Mouse (Mus musculus): ENCODE data around the gene Gm39566.
"Not testable (repeated sequence)": the region's sequence is repeated elsewhere in the genome, so short reads cannot be mapped to it uniquely, and the experiment has no call there.

Gene Gm39566

DNA sequence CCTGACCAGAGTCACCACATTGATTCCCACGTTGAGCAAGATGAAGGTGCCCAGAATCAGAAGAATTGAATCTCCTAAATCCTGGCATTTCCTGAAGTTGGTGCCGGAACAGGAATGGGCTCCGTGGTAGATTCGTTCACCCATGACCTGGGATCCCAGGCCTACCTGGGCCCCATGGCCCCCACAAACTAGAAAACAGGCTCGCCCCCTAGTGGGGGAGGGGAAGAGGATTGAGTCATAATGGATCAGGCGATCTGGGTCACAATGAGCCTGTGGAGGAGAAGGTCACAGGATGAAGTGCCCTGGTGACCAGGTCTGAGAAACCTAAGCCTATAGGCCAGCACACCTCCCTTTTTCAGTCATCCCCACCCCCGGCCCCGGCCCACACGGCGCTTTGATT is at the start of gene Gm39566:
Gene Gm39566 (minus strand): TSS at position 144 of the 400 bp plus-strand sequence.
- DNase-seq (ENCODE audit: low spot score in 2 of 2) = no peak

DNA sequence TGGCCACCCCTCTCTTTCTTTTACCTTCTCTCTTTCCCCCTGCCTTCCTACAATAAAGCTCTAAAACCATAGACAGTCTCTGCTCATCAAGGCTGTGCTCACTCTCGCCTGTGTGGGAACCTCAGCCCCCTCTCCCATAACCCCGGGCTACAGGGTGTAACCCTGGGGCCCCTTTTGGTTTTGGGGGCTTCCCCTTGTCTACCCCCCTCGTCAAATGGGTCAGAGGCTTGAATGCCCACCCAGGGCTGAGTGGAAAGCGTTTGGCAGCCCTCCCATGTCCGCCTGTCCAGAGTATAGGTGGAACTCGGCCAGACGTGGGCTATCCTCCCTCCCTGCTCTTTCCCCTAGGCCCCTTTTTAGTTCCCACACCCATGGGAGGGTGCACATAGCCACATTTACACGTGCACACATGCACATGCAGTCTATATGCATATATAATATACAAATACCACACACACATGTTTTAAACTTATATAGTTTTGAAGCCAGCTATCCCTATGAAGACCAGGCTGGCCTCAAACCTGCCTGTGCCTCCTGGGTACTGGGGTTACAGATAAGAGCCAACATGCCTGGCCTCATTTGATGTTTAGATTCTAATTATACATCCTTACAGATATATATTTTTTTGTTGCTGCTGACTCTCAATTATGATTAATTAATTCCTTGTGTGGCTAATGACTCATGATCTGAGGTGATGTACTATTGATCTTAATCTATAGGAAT is 49.2 kb upstream of the Gm39566 start:
- no peak for DNase-seq (ENCODE audit: low spot score in 2 of 2)

DNA sequence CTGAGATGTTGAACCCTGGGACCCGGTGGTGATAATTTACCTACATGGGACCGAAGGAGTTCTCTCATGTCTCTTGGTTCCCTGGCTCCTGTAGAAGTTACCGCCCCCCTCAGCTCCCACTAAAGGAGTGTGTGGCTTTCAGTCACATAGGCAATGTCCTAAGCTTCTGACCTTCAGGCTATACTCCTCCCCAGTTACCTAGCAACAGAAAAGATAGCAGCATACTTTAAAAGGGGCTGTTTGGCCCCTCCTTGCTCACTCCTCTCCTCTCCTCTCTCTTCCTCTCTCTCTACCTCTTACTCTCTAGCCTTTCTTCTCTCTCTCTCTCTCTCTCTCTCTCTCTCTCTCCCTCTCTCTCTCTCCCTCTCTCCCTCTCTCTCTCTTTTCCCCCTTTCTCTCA is 48.6 kb upstream of the Gm39566 start:
- DNase-seq (ENCODE audit: low spot score in 2 of 2) = not testable (repeated sequence)

DNA sequence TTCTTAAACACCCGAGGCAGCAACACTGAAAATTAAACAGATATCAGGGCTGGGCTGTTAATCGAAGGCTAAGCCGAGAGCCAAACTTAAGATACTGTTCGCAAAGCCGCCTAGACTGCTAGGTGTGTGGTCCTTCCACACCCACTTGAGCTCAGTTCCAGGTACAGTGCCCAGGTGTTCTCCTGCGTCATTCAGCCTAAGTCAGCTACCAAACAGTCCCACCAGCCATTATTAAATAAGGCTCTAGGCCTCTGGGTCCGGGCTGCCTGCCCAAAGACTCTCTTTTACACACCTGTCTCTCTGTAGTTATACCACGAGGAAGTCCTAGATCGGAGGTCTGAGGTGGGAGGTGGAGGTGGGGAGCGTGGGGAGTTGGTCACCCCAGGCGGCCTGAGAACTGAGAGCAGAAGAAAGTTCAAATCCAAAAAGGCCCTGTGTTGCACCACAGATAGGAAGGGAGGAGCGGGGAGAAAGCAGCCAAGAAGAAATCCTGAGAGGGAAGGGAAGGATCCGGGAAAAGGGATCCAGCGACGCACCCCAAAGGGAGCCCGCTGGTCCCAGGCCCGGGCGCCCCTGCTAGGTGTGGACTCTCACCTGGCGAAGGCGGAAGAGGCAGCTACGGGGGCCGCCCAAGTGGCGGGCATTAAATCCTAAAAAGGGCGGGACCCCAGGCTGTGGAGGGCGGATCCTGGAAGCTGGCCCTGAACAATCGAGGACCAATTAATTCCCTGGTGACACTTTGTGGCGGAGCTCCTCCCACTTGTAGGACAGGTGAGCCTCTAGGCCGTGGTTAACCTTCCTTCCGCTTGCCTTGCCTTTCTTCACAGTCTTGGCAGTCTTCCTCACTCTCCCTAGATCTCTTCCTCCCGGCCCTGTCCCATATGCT is 43.3 kb upstream of the Gm39566 start, which contains the start of gene Tnk1:
Gene Tnk1 (minus strand): TSS at position 618 of the 886 bp plus-strand sequence.
- DNase-seq (ENCODE audit: low spot score in 2 of 2) = no peak

DNA sequence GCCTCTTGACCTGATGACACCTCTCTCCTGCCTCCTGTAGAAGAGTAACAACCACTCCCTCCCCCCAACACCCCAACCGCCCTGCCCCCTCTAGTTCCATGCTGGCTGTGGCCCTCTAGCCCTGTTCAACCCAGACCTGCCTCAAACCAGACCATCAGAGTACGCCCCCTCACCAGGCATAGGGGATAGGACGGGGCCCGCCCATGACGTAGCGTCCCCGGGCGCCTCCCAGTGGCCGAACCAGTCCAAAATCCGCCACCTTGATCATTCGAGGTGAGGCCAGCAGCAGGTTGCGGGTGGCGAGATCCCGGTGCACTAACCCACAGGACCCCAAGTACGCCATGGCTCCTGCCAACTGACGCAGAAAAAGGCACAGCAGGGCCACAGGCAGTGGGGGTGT is 40.2 kb upstream of the Gm39566 start:
- DNase-seq (ENCODE audit: low spot score in 2 of 2) = no peak

DNA sequence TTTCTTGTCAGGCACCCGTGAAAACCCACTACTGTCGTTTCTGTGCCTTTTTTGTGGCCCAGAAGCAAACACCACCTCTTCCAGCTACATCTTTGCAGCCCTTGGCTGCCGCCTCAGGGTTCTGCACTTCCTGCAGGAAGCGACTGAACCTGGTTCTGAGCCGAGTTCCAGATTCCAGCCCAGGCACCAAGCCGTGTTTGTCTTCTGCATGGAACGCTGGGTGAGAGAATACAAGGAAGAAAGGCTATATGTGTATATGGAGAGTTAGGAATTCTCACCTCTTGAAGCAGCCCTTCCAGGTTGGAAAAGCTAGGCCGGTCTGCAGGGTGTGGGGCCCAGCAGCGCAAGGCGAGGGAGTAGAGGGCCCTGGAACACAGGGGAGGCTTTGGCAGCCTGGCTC is 39.6 kb upstream of the Gm39566 start:
- no peak for DNase-seq (ENCODE audit: low spot score in 2 of 2)

DNA sequence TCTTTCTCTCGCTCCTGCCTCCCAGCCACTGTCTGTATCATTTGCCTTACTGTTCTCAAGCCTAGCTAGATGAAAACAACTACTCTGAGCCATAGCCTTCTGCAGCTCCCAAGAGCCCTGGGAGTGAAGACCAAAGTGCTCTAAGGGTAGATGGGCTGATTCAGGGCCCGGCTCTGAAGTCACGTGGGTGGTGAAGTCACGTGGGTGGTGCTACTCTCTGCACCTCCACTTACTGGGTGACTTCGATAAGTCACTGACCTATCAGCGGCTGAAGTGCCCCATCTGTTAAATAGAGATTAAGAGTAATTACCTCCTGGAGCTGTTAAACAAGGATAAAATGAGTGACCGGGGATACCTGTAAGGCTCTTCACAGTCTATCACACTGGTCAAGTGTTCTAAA is 38.9 kb upstream of the Gm39566 start:
- DNase-seq (ENCODE audit: low spot score in 2 of 2) = no peak

DNA sequence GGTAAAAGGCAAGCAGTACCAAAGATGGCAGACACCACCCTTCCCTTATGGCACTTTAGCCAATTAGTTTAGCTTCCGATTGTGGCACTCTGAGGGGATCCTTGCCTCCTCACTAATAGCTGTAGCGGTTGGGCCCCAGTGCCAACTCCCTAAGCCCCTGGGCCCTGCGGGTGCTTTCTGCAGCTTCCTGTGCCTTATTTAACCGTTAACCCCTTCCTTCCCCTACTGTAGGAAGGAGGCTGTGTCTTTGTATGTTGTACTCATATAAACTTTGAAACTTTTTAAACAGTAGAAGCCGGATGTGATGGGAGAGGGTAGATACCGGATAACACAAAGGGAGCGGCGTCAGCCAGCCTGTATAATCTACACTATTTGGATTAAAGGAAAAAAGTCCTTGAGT is 35.7 kb upstream of the Gm39566 start:
- no peak for DNase-seq (ENCODE audit: low spot score in 2 of 2)

DNA sequence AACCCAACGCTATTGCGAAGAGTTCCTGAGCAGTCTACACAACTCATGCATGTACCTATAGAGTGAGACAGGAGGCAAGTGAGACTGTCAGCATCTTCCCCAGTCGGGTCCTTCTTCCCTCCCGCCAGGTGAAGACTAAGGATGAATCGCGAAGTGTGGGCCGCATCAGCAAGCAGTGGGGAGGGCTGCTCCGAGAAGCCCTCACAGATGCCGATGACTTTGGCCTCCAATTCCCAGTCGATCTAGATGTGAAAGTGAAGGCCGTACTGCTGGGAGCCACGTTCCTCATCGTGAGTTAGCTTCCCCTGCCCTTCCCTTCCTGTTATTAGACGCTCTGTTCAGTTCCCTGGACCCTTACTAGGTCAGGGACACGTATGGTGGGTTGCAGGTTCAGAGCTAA is 34.8 kb upstream of the Gm39566 start:
- DNase-seq (ENCODE audit: low spot score in 2 of 2) = no peak

DNA sequence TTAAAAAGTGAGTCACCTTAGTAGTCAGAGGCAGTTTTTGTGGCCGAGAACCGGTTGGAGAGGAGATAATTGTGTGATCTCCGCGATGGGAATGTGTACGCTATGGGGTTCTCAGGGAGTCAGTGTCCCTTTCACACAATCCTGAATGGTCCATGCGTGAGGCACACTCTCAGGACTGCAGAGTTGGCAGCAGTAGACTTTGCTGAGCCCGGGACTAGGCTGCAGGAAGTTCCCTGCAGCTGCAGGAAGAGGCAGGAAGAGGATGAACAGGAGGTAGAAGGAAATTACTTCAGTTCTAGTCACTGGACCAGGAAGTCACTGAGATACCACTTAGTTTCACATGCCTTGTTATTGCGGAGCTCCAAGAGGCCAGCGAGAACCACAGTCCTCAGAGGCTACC is 34.0 kb upstream of the Gm39566 start:
- no peak for DNase-seq (ENCODE audit: low spot score in 2 of 2)

DNA sequence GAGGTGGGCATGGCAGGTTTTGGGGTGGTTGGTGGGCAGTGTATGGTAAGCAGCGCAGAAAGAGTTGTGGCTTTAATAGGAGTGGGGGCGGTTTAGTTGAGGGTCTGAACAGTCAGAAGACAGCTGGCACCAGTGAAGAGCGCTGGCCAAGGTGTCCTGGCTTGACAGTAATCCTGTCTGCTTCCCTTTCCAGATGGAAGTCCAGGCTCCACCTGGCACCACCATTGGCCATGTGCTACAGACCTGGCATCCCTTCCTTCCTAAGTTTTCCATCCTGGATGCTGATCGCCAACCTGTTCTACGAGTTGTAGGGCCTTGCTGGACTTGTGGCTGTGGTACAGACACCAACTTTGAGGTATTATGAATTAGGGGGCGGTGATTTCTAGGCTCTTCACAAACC is 32.9 kb upstream of the Gm39566 start:
- DNase-seq (ENCODE audit: low spot score in 2 of 2) = no peak

DNA sequence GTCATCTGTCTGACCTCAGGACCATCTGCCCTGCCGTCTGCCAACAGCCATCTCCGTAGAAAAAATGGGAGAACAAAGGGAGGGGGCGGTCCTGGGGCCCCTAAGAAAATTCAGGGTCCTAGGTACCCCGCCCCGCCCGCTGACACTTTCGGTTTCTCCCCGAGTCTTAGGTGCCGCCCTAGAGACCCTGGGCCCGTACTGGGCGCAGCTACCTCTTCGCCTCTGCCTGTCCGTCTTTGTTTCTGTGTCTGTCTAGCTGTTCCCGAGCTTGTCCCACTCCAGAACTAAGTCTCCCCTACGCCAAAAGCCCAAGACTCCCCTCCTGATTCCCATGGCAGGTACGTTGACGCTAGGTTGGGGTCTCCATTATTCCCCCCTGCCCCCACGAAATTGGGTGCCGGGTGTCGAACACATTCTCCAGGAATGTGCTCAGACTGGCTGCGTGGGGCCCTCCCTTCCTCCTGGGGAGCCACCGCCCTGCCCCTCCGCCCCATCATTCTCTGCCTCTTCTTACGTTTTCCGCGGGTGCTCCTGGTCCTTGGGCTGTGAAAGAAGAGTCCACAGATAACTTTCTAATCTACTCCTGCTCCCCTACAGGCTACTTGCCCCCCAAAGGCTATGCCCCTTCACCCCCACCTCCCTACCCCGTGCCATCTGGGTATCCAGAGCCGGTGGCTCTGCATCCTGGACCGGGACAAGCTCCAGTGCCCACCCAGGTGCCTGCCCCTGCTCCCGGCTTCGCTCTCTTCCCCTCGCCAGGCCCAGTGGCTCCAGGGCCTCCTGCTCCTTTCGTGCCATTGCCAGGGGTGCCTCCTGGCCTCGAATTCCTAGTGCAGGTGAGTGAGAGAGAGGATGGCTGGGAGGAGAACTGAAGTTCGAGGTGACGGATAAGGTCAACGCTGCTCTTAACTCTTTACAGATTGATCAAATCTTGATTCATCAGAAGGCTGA is 31.9 kb upstream of the Gm39566 start:
- no peak for DNase-seq (ENCODE audit: low spot score in 2 of 2)

DNA sequence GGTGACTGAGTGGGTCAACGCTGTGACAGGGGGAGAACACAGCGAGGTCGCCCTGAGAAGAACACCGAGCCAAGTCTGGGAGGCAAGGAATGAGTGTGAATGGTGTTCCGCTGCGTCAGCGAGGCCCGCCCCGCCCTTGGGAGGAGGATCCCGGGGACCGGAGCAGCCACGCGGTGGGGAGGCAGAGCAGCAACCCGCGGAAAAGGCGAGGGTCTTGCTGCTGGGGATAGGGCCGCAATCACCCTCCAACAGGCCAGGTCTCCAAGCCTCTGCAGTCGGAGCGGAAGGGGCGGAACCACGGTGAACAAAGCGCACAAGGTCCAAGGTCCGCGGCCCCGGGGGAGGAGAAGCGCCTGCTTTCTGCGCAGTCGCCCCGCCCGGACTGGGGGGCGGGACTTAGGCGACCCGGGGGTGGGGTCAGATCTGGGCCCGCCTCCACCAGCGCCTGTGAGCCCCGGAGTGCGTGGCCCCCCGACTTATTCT is 31.1 kb upstream of the Gm39566 start, which contains the start of gene Plscr3:
Gene Plscr3 (plus strand): TSS at position 179 of the 483 bp plus-strand sequence.
- peak; percentile 59 to 83 for DNase-seq (ENCODE audit: low spot score in 2 of 2)

DNA sequence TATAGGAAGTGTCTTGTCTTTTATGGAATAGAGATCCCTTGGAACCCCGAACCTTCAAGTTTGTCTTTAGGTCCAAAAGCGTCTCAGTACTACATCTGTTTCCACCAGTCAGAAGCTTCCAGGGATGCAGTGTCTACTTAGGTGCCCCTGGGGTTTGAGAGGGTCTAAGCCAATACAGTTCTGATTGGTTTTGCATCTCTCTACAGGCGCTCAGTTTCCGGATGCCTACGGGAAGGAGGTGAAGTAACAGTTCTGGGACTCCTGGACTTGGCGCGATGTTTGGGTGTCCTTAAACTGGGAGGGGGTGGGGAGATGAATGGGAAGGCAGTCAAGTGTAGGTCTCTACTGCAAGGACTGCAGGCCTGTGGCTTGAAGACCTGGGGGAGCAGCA is 23.6 kb upstream of the Gm39566 start:
- DNase-seq (ENCODE audit: low spot score in 2 of 2) = no peak

DNA sequence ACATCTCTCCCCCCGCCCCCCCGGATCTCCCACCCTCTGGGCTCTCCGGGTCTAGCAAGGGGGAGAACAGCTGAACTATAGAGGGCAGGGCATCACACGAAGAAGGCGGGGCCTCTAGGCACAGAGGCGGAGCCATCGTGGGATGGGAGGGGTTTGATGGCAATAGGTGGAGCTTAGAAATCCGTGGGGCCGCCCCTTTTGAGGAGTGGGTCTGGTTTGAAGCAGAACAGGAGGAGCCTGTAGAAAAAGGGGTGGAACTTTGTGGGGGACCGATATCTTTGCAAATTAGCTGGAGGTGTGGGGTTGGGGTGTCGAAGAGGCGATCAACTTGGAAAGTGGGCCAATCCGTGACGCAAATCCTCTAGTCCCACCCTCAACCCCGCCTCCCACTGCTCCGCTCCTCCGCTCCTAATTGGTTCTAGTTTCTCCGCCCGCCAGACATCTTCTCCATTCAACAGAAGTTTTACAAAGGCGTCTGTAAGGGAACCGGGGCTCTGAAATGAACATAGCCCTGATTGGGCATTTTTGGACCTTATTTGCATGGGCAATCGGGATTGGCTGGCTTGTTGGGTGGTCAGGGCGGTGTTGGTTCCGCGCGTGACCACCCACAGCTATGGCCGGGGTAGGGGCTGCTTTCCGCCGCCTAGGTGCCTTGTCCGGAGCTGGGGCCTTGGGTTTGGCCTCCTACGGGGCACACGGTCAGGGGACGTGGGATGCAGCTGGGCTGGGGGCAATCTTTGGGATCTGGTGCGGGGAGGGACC is 23.0 kb upstream of the Gm39566 start, which contains the start of gene Tmem256:
Gene Tmem256 (plus strand): TSS at position 563 of the 762 bp plus-strand sequence.
- peak; percentile 99 for DNase-seq (ENCODE audit: low spot score in 2 of 2)

DNA sequence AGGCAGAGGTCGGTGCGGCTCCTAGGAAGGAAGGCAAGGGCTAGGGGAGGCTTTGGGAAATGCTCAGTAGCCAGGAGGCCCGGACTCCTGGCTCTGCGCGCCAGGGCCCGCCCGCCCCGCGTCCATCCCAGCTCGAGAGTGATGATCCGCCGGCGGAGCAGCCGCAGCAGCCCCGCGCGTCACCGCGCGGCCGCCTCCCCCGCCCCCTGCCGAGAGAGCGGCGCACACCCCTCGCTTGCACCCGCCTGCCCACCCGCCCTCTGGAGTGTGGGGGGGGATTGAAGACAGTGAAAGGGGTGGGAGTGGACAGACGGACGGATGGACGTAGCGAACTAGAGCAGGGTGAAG is 22.5 kb upstream of the Gm39566 start, which contains the start of gene Nlgn2:
Gene Nlgn2 (minus strand): TSS at position 181 of the 348 bp plus-strand sequence.
- DNase-seq (ENCODE audit: low spot score in 2 of 2) = no peak

DNA sequence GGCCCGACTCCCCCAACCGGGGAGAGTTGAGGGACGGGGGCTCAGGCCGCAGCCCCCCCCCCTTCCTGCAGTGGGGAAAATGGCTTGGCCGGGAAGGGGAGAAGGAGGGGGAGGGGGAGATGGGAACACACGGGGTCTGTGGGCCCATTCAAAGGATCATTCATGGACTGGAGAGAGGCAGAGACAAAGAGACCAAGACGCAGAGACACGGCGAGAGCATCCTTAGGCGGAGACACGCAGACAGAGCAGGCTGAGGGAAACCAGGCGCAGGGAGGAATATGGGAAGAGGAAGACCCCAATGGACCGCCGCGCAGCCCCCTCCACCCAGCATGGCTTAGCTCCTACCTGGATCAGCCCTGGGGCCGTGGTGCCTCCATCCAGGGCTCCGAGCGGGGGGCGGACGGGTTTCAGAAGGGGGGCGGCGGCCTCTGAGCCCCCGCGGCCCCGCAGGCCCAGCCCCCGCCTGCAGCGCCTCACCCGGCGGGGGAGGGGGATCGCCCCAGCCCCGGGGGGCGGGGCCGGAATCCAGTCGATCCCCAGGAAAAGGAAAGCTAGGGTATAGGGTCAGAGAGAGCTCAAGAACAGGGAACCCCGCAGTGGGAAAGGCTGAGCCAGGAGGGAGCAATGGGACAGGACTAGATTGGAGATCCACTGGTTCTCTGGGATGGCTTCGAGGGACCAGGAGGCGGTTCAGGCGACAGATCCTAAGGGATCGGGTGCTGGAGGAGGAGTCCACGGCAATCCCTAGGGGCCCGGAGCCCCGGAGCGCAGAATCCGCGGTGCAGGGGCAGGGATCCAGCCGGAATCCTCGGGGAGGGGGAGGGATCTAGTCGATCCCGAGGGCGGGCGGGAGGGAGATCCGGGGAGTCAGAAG is 21.8 kb upstream of the Gm39566 start:
- DNase-seq (ENCODE audit: low spot score in 2 of 2) = peak in 1 of 2 experiments; percentile 37

DNA sequence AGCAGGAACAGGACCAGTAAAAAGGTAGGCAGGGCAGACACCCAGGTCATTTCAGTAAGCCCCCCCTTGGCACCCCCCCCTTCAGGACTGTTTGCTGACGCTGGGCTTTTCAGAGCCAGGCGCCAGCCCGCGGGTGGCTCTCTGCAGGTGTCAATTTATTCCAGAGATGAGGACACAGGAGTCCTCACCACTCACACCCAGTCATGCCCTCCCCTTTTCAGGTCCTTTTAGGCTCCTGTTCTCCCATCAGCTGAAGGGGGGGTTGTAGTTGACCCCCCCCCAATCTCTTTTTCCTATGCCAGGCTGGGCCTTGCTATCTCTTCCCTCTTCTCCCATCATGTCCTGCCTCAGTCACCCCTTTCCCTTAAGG is 20.9 kb upstream of the Gm39566 start:
- no peak for DNase-seq (ENCODE audit: low spot score in 2 of 2)

DNA sequence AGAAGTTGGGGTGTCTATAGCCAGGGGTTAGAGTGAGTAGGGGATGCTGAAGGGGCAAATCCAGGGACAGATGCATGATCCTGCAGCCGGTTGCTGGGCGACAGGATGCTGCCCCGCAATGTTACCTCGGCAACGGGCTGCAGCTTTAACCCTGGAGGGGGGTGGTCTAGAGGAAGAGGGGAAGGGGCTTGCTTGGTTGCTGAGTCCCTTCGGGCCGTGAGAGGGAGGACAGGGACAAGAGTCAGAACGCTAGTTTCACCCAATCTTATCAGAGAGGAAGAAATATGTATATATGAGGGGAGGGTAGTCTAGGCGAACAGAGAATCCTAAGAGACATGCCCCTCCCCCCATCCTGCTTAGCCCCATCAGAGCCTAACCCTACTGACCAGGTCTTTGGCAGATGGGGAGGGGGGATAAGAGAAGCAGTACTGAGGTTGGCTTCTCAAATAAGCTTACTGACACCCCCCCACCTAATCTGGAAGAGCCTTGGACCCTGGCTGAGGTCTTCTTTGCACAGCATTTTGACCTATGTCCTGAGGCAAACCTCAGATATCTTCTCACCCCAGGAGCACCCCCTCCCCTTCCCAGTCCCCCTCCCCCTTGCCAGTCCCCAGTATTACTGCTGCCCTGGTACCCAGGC is 20.3 kb upstream of the Gm39566 start:
- no peak for DNase-seq (ENCODE audit: low spot score in 2 of 2)
